Mouse (Mus musculus) forebrain, embryonic 14.5 days (tissue): ENCODE results near the gene Dlgap5. TPM values are rescaled to one million over a fixed set of nuclear protein-coding genes. Genes with fewer than 3 reads are reported as not detected.

Source experiments
- ATAC-seq: fragments of 200-750 bp; cut with Nextera tagmentation; 2 replicates; pipeline ENCODE4 v1.8.0; 2017; ENCODE audit warnings: mild to moderate bottlenecking, moderate library complexity
- DNase-seq: peaks from one replicate; pipeline ENCODE4 v3.0.0-alpha.2; 2015; ENCODE audit warnings: low spot score
- H3K27ac ChIP-seq: fragments of 300-500 bp; sonication (generic); 2 replicates; pipeline ENCODE4 v1.5.1; 2014; ENCODE audit warnings: low read depth, mild to moderate bottlenecking, control low read depth, low read length, moderate library complexity
- H3K27me3 ChIP-seq: fragments of 300-500 bp; sonication (generic); replicated peaks from 2 replicates; pipeline ENCODE4 v1.6.1; 2014; ENCODE audit warnings: low read length, control low read depth, mixed read lengths; ENCODE audit not compliant: control insufficient read depth, insufficient read depth
- H3K36me3 ChIP-seq: fragments of 300-500 bp; sonication (generic); 2 replicates; pipeline ENCODE4 v1.6.1; 2014; ENCODE audit warnings: low read length, control low read depth; ENCODE audit not compliant: control insufficient read depth, insufficient read depth
- H3K4me1 ChIP-seq: fragments of 300-500 bp; sonication (generic); 2 replicates; pipeline ENCODE4 v1.6.1; 2014; ENCODE audit warnings: antibody characterized with exemption, low read length, control low read depth; ENCODE audit not compliant: control insufficient read depth, insufficient read depth
- H3K4me2 ChIP-seq: fragments of 300-500 bp; sonication (generic); 2 replicates; pipeline ENCODE4 v1.6.1; 2014; ENCODE audit warnings: mild to moderate bottlenecking, control low read depth, low read length
- H3K4me3 ChIP-seq: fragments of 300-500 bp; sonication (generic); 2 replicates; pipeline ENCODE4 v1.5.1; 2014; ENCODE audit warnings: low read depth, low read length, control low read depth
- H3K9ac ChIP-seq: fragments of 300-500 bp; sonication (generic); 2 replicates; pipeline ENCODE4 v1.6.1; 2014; ENCODE audit warnings: mild to moderate bottlenecking, low read length, control low read depth, moderate library complexity
- H3K9me3 ChIP-seq: fragments of 300-500 bp; sonication (generic); replicated peaks from 2 replicates; pipeline ENCODE4 v1.6.1; 2016; ENCODE audit warnings: low read length, control low read depth, mixed read lengths; ENCODE audit not compliant: control insufficient read depth
- WGBS: fragments of 180-500 bp; shearing (Covaris S2); extraction: QIAGEN DNeasy Blood & Tissue Kit; methylation state at CpG from one replicate; pipeline ENCODE4 v1.1.7; 2014; 5-methylcytosine and 5-hydroxymethylcytosine counted together
- polyA plus RNA-seq: library from polyadenylated mRNA; unstranded; fragments of >200 nt; fragmentation: Nextera tagmentation; extraction: Ambion mirVana; gene quantifications from 2 replicates; pipeline ENCODE4 v1.2.1, GENCODE M21; 2014

Dlgap5 gene
- polyA plus RNA-seq, 1 experiment from 2014 or later, result 23.5 TPM

GRCm38 (mm10) chr14:47383911-47384310, 34.3 kb downstream of the Dlgap5 start:
- H3K4me1 ChIP-seq, result no peaks in the 10 kb centered on the region
- H3K36me3 ChIP-seq, result peaks cover 25% of the 10 kb centered on the region
- no peak for DNase-seq
- no peak overlapping the region for H3K4me3 ChIP-seq
- 93% methylated on average over 7 of the region's 7 CpGs for WGBS
- H3K27me3 ChIP-seq, result no peaks in the 10 kb centered on the region
- H3K9ac ChIP-seq, result no peak overlapping the region
- H3K9me3 ChIP-seq, result no peaks in the 10 kb centered on the region
- no peak overlapping the region for H3K4me2 ChIP-seq
- H3K27ac ChIP-seq, result no peak overlapping the region
- no peak for ATAC-seq

GRCm38 (mm10) chr14:47378336-47378735, 39.9 kb downstream of the Dlgap5 start:
- H3K27me3 ChIP-seq, result peaks cover 11% of the 10 kb centered on the region
- ATAC-seq (no peak), DNase-seq (no peak)
- no peaks in the 10 kb centered on the region for H3K36me3 ChIP-seq
- H3K9ac ChIP-seq, result no peak overlapping the region
- no peak overlapping the region for H3K4me2 ChIP-seq
- no peak overlapping the region for H3K27ac ChIP-seq
- WGBS, result 87% methylated on average over 7 of the region's 7 CpGs
- H3K4me3 ChIP-seq, result no peak overlapping the region
- no peaks in the 10 kb centered on the region; the same call in 1 of the 2 replicates for H3K4me1 ChIP-seq
- no peaks in the 10 kb centered on the region for H3K9me3 ChIP-seq

DNA sequence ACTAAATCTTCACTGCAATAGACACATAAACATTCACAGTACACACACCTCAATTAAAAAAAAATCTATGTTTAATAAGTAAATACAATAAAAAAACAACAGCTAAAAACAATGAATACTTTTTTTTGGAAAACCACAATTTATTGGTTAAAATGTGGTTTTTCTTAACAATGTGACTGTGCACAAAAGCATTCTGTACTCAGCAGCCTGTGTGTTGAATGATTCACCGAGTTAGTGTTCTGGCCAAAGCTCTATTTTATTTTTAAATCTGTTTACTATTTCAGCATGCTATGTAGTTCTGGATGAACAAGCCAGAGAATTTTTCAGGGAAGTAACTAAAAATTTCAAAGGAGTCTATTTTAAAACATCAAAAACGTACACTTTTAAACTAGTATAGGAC, 41.7 kb downstream of the Dlgap5 start:
- no peak overlapping the region for H3K9ac ChIP-seq
- no peak overlapping the region for H3K4me3 ChIP-seq
- no peak for DNase-seq
- H3K9me3 ChIP-seq, result no peaks in the 10 kb centered on the region
- peaks cover 13% of the 10 kb centered on the region for H3K27me3 ChIP-seq
- no peak overlapping the region for H3K27ac ChIP-seq
- no peaks in the 10 kb centered on the region for H3K36me3 ChIP-seq
- 80% methylated on average over 2 of the region's 2 CpGs for WGBS
- no peak overlapping the region for H3K4me2 ChIP-seq
- H3K4me1 ChIP-seq, result no peaks in the 10 kb centered on the region; the same call in 1 of the 2 replicates
- ATAC-seq, result no peak

DNA sequence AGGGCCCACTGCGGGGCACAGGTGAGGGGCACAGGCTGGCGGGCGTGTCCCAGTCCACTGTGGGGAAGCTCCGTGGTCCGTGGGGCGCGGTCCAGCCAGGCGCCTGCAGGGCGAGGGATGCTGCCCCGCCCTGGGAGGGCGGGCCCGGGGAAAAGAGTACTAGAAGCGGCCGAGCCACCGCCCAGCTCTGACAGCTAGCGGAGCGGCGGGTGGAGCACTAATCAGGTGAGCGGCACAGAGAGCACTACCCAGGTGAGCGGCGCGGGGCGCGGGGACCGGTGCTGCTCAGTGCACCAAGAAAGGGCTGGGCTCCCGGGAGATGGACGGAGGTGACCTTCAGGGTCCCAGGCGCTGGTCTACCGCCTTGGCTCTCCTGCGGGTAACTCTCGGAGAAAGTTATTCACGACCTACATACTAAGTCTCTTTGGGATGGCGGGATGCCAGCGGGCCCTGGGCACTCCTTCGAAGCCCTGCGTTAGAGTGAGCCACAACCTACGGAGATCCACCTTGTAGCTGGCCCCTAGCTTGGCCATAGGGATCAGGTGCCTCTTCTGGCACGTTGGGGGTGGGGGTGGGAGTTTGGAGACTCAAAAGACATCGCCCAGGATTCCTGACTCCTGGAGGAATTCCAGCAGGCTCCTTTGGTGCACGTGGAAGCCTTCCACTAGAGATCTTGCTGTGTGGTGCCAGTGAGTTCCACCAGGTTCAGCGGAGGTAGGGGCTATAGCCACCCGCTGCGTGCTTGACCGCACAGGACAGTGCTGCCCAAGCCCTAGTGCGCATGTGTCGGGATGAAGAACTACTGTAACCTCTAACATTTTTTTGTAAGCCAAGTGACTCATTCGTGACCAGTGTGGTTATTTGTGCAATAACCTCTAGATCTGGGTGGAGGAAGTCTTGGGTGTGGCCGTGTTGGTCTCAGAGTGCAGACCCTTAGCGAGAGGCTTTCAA, 44.2 kb downstream of the Dlgap5 start:
- Histone ChIP-seq H3K36me3 (no peaks in the 10 kb centered on the region), H3K9ac (no peak overlapping the region), H3K4me2 (peak overlapping the region; percentile 42), H3K27ac (no peak overlapping the region), H3K4me1 (no peaks in the 10 kb centered on the region; the same call in 1 of the 2 replicates), H3K27me3 (peaks cover 13% of the 10 kb centered on the region), H3K4me3 (peak overlapping the region; percentile 12; the same call in 1 of the 2 replicates), H3K9me3 (no peaks in the 10 kb centered on the region)
- no peak for ATAC-seq
- WGBS, result 16% methylated on average over 49 of the region's 49 CpGs
- peak; percentile 16 for DNase-seq

DNA sequence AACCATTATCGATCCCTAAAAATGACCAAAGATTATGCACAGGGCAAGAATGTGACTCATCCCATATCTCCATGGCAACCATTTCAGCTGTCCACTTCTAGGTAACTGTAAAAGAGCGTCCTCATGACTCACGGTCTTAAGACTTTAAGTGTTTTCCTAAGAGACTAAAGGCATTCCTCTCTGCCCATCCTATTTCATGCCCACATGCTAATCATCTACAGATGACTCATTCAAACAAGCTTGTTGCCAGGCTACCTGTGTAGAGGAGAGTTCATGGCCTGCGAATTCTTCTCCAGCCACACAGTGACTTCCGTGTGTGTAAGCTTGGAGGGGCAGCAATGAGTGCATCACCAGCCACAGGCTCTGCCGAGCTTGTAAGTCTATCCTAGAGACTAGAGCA, 46.5 kb downstream of the Dlgap5 start:
- WGBS, result 75% methylated on average over 6 of the region's 6 CpGs
- no peaks in the 10 kb centered on the region for H3K9me3 ChIP-seq
- H3K4me3 ChIP-seq, result no peak overlapping the region
- H3K27ac ChIP-seq, result no peak overlapping the region
- peaks cover 8% of the 10 kb centered on the region for H3K4me1 ChIP-seq
- no peak for ATAC-seq
- DNase-seq, result no peak
- H3K9ac ChIP-seq, result no peak overlapping the region
- H3K36me3 ChIP-seq, result no peaks in the 10 kb centered on the region
- H3K27me3 ChIP-seq, result peaks cover 13% of the 10 kb centered on the region
- no peak overlapping the region for H3K4me2 ChIP-seq

GRCm38 (mm10) chr14:47370790-47371189, 47.4 kb downstream of the Dlgap5 start:
- Histone ChIP-seq H3K27me3 (peaks cover 13% of the 10 kb centered on the region), H3K4me3 (no peak overlapping the region), H3K9ac (no peak overlapping the region), H3K36me3 (no peaks in the 10 kb centered on the region), H3K27ac (no peak overlapping the region), H3K9me3 (no peaks in the 10 kb centered on the region), H3K4me2 (no peak overlapping the region), H3K4me1 (peaks cover 8% of the 10 kb centered on the region)
- DNase-seq (no peak), ATAC-seq (no peak)
- WGBS, result 82% methylated on average over 3 of the region's 3 CpGs

GRCm38 (mm10) chr14:47369741-47370140, 48.5 kb downstream of the Dlgap5 start:
- no peak for ATAC-seq

DNA sequence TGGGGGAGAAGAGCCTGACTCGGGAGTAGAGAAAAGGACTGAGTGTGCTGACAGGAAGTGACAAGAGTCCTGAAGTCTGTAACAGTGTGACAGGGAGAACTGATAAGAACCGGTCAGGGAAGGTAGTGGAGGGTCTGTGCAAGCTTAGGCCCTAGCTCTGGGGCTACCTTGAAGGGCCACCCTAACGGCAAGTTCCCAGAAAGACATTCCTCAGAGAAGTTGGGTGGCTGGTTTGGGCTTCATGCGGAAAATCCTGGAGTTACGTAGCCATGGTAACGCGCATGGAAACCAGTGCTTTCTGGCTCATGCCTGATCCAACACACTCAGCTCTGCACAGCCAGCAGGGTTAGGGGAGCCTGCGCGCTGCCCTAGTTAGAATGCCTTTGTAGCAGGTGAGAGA, 50.7 kb downstream of the Dlgap5 start, which contains the start of gene Lgals3:
Gene Lgals3 (plus strand): TSS at position 291 of the 400 bp plus-strand sequence.
- Histone ChIP-seq H3K36me3 (no peaks in the 10 kb centered on the region), H3K27me3 (no peaks in the 10 kb centered on the region), H3K4me2 (peak within 1 kb of the TSS; percentile 29), H3K27ac (peak within 1 kb of the TSS; percentile 44; the same call in 1 of the 2 replicates), H3K4me3 (no peak within 1 kb of the TSS), H3K9ac (no peak within 1 kb of the TSS), H3K9me3 (no peaks in the 10 kb centered on the region), H3K4me1 (peaks cover 14% of the 10 kb centered on the region)
- ATAC-seq, result peak; percentile 84
- DNase-seq, result peak; percentile 85
- WGBS, result 42% methylated on average over 9 of the region's 9 CpGs

More at GRCm38 (mm10) chr14:47369741-47370140, 48.5 kb downstream of the Dlgap5 start:
- H3K27ac ChIP-seq, result no peak overlapping the region
- peaks cover 14% of the 10 kb centered on the region for H3K4me1 ChIP-seq
- no peak overlapping the region for H3K4me2 ChIP-seq
- H3K27me3 ChIP-seq, result peaks cover 13% of the 10 kb centered on the region
- DNase-seq, result no peak
- WGBS, result 90% methylated on average over 5 of the region's 5 CpGs
- H3K9ac ChIP-seq, result no peak overlapping the region
- no peaks in the 10 kb centered on the region for H3K9me3 ChIP-seq
- no peak overlapping the region for H3K4me3 ChIP-seq
- no peaks in the 10 kb centered on the region for H3K36me3 ChIP-seq

DNA sequence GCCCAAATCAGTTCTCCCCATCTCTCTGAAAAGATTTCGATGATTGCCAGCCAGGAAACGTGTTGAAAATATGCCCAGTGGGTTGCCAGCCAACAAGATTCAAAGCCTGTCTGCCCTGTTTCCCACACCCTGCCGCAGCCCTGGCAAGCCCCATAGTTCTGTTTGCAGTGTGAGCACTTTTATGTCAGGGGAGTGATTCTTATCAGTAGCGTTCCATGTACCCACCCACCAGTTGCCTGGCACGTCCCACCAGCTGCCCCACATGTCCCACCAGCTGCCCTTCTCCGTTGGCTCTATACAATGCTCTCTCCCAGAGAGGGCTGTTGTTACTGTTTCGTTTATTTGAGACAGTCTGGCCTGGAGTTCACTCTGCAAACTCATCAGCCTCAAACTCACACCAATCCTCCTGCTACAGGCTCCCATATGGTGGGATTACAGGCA, 51.3 kb downstream of the Dlgap5 start:
- WGBS, result 20% methylated on average over 7 of the region's 7 CpGs
- ATAC-seq (peak; percentile 91), DNase-seq (peak; percentile 90)
- H3K9ac ChIP-seq, result no peak overlapping the region
- no peaks in the 10 kb centered on the region for H3K36me3 ChIP-seq
- 0 out of 2 replicates have a peak overlapping the region, but pooled peaks have one; percentile 2 for H3K4me2 ChIP-seq
- H3K4me1 ChIP-seq, result peaks cover 14% of the 10 kb centered on the region
- H3K4me3 ChIP-seq, result no peak overlapping the region
- no peaks in the 10 kb centered on the region for H3K27me3 ChIP-seq
- H3K27ac ChIP-seq, result 0 out of 2 replicates have a peak overlapping the region, but pooled peaks have one; percentile 44
- H3K9me3 ChIP-seq, result no peaks in the 10 kb centered on the region
